Mouse (Mus musculus) retina, adult 2 months (tissue): ENCODE measurements around the gene Heatr6.

Experiments used
- DNase-seq: peaks from one replicate; pipeline ENCODE4 v3.0.0-alpha.2; 2012; ENCODE audit warnings: low read depth, low spot score

Heatr6 gene

GRCm38 (mm10) chr11:83747376-83748265 is 5.9 kb upstream of the Heatr6 start:
- no peak for DNase-seq

DNA sequence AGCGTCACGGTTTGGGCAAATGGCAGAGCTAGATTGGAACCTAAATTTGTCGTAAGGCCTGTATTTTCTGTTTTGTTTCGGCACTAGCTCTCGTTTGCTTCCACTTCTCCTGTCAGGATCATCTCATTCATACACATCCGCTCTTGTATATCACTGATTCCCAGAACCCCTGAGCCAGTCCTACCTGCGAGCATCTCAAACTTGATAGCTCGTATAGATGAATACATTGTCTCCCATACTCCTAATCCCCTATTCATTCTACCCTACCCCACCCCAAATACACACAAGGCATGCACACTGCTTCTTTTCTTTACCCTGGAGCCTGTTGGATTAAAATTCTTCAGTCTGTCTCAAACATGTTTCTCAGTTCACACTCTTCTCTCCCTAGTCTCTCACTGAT is 731 bp downstream of the Heatr6 start:
- DNase-seq, result no peak

DNA sequence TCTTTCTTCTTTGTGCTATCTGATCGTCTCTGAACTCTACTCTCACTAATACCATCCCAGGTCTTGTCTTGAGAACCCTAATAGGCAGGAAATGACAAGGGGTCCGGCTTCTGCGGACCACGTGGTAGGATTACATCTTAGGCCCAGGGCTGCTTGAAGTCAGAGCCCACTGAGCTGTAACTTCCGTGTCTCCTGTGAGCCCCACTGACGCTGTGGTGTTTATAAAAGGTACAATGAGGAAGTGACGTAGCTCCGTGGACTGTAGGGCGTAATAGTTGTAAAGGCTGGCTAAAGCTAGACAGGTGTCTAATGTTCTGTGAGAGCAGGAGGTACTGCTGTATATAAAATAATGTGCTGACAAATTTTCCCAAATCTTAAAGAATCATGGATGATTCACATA is 13.8 kb downstream of the Heatr6 start:
- no peak for DNase-seq

DNA sequence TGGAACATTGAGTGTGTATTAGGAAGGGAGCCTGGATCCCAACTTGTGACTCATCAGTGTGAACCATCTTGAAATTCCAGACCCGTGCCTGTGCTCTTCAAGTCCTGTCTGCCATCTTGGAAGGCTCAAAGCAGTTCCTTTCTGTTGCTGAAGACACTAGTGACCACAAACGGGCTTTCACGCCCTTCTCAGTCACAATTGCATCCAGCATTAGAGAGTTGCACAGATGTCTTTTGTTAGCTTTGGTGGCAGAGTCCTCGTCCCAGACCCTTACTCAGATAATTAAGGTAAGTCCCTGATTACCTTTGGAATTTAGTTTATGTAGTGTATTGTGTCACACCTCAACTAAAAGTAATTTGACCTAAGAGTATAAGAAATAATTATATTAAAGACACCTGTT is 15.5 kb downstream of the Heatr6 start:
- no peak for DNase-seq

DNA sequence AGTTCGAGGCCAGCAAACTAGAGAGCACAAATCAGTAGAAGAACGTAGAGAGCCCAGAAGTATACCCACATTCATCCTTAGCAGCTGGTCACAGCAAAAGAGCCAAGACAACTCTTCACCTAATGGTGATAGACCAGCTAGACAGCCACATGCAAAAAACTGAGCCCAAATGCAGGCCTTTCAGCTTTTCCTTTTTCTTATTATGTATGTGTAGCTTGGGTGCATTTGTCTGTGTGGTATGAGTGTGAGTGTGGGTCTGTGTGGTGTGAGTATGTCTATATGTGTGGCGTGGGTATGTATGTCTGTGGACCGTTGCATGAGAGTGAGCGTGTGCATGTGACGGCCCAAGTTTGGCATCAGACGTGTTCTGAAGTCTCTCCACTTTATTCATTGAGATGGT is 17.5 kb downstream of the Heatr6 start:
- no peak for DNase-seq

DNA sequence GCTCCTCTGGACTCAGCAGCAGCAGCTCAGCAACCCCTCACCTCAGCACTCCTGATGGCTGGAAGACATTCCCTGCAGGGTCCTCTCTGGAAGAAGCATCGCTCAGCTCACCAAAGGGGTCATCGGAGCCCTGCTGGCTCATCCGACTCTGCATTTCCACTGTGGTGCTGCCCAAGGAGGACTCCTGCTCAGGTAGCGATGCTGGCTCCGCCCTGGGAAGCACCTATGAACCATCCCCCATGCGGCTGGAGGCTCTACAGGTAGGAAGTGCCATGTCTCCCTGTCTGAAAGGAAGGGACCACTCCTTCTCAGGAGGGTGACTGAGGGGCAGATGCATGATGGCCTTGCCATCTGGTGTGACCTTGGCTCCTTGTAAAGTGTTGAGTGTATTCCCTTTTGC is 18.8 kb downstream of the Heatr6 start:
- no peak for DNase-seq

GRCm38 (mm10) chr11:83773691-83774090 is 20.2 kb downstream of the Heatr6 start:
- DNase-seq, result no peak

GRCm38 (mm10) chr11:83774324-83774723 is 20.8 kb downstream of the Heatr6 start:
- DNase-seq, result no peak

- no peak for DNase-seq
These were observed 23.3 kb downstream of the Heatr6 start for GRCm38 (mm10) chr11:83776798-83777197.

DNA sequence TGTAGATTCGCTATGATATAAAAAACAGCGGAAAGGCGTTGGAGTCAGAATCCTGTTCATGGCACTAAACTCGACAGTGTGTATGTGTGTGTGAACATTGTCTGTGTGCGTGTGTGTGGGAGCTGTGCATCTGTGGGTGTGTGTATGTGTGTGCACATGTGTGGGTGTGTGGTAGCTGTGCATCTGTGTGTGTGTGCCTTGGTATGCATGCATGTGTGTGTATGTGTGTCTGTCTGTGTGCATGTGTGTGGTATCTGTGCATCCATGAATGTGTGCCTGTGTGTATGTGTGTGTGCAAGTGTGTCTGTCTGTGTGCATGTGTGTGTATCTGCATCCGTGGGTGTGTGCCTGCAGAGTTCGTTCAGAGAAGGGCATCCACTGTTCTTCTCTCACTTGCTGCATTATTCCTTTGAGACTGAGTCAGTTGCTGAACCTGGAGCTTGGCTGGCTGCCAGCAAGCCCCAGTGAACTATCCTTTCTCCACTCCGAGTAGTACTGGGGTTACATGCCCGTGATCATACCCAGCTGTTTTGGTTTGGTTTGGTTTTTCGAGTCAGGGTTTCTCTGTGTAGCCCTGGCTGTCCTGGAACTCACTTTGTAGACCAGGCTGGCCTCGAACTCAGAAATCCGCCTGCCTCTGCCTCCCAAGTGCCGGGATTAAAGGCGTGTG is 30.6 kb downstream of the Heatr6 start:
- no peak for DNase-seq

GRCm38 (mm10) chr11:83784661-83785060 is 31.2 kb downstream of the Heatr6 start:
- no peak for DNase-seq

- DNase-seq, result peak; percentile 49
These were observed 31.9 kb downstream of the Heatr6 start for GRCm38 (mm10) chr11:83785366-83785765.

DNA sequence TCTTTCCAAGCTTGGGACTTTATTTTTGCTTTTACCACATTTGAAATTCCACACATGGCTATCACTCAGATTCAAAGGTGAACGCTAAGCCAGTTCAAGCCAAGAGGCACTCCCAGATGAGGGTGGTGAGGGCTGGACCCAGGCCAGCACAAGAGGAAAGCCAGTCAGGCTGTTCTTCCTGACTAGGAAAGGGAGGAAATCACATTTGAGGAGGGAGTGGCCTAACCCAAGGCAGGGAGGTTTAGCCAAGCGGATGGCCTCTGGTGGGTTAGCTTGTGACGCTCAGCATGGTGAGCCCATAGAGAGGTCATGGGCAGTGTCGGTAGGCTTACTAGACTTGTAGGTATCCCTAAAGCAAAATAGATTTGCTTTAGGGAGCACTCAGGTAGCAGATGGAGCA is 33.3 kb downstream of the Heatr6 start:
- DNase-seq, result no peak

DNA sequence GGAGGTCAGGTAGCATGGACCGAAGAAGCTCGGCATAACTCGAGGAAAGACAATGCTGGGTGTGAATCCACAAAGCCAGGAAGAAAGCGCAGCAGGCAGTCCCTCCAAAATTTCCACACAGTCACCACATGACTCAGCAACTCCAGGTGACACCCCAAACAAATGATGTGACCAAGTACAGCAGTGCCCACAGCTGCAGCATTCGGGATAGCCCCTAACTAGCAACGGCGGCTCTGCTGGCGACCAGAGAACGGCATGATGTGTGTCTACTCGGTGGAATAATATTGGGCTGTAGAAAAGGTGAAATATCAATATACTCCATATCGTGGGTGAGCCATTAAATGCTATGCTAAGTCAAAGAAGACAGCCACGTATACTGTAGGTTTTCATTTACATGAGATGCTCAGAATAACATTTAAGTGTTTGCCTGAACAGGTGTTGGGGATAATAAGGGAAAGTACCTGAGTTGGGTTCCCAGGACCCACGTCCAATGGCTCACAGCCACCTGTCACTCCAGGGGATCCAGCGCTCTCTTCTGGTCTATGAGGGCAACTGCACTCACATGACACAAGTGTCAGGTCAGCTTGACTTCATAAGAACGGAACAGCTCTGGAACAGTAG is 34.0 kb downstream of the Heatr6 start:
- no peak for DNase-seq

DNA sequence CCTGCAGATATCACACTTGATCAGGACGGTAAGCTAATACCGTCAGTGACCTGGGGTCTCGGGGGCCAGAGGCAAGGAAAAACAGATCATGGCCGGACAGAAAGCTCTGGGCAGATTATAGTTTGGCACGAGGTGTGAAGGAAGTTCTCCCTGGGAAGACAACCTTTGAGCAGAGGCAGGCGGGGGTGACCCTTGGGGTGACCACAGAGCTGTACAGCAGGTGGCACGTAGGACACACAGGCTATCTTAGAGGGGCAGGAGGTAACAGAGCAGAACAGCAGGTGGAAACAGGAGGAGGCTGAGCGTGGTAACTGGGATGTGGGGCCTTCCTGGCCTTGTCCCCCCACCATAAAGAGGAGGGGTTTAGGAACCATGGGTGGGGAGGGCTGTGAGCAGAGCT is 34.8 kb downstream of the Heatr6 start:
- DNase-seq, result no peak

DNA sequence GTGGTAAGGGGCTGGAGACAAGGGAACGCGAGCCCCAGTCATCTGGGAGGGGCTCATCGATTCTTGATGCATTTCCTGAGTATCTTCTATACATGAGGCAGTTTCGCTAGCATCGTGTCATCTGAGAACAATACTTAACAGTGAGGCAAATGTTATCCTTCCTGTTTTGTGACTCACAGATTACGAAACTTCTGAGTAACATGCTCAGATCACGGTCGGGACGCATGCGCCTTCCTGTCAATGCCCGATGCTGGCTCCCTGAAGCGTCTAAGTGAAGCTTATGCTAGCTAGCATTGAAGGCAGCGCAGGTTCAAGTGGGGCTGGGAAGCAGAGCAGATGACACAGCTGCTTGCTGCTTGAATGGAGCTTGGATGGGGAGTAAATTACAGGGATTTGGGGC is 35.8 kb downstream of the Heatr6 start:
- no peak for DNase-seq

GRCm38 (mm10) chr11:83791133-83791532 is 37.6 kb downstream of the Heatr6 start:
- no peak for DNase-seq

DNA sequence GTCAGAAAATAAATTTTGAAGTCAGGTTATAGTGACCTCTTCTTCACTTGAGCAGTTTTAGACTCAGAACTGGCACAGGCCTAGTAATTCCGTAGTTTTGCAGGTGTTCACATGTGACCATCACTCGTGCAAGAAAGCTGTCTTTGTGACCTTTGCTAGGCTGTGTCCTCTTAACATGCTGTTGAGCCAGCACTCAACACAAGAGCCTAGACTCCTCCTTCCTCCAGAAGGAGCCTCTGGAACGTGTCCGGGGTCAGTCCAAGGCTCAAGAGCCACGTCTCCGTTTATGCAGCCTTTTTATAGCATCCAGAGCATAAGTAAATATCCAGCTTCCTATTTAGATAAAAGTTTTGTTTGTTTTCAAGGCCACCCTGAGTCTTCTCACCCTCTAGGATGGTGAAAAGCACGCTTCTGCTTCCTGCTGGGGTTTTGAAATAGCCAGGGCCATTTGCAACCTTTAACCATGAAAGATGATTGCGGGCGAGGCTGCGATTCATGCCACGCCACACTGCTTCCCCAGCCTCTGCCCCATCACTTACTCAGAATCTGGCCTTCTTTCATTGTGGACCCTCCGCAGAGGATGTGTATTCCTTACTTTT is 38.9 kb downstream of the Heatr6 start:
- DNase-seq, result no peak

GRCm38 (mm10) chr11:83793264-83793663 is 39.8 kb downstream of the Heatr6 start:
- DNase-seq, result no peak

- DNase-seq, result no peak
These were observed 42.6 kb downstream of the Heatr6 start for GRCm38 (mm10) chr11:83796112-83796511.

DNA sequence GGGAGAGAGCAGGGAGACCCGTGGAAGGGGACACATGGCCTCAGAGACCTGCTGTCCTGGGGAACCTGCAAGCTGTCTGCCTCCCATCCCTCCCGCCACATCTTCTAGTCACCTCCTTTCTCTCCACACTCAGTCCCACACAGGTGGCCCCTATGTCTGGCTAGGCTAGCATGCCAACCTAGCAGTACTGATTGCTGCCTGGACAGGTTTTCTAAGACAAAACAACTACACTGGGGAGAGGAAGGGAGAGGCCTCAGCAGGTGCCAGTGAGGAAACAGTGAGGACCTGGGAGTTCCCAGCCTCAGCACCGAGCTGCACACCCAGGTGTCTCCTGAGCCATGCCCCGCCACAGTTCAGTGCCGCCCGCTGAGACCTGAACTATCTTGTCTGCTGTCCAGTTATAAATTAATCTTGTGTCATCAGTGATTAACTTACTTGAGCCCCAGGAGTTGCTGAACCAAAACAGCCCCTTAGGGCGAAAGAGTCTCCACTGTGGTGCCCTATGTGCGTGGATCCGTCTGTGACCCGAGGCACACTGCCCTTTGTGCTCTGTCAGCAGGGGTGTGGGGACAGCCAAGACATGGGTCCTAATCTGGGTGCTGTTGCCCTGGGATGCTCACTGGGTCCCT is 43.6 kb downstream of the Heatr6 start:
- DNase-seq, result no peak
